Mouse (Mus musculus): ENCODE measurements at regions not wholly inside any gene's neighbourhood (a gene's known extent, or its start where the extent isn't known, plus 50 kb on each side); places are given as distances from the start of the nearest gene placed in this dataset.

GRCm38 (mm10) chr1:185067661-185068060, 68.3 kb upstream of the Mark1 start:
- Histone ChIP-seq H3K4me1 (ENCODE audit: control insufficient read depth in 2 of 2, insufficient read depth in 2 of 2, low read length in 2 of 2, poor library complexity in 1 of 2) (no peaks in the 10 kb centered on the region), H3K9ac (ENCODE audit: insufficient read depth, low read depth, low read length, poor library complexity, severe bottlenecking) (no peak overlapping the region), H3K27ac (ENCODE audit: insufficient read depth, low read depth, low read length, poor library complexity, severe bottlenecking) (no peak overlapping the region), H3K4me3 (ENCODE audit: insufficient read depth in 1 of 2, low read depth in 1 of 2, low read length in 2 of 2, poor library complexity in 1 of 2, severe bottlenecking in 1 of 2) (no peak overlapping the region), H3K9me3 (ENCODE audit: control insufficient read depth, insufficient read depth, low read depth, low read length) (no peaks in the 10 kb centered on the region), H3K36me3 (ENCODE audit: control insufficient read depth, insufficient read depth, low read length, poor library complexity, severe bottlenecking) (no peaks in the 10 kb centered on the region)
- DNase-seq (ENCODE audit: low read depth, low spot score): no peak
- TF ChIP-seq MAFK (IDR thresholded peaks at IDR 0.05; ENCODE audit: insufficient read depth, low read depth, low read length) (no peak), CHD2 (IDR thresholded peaks at IDR 0.05; ENCODE audit: low read depth, low read length) (no peak), ZC3H11A (IDR thresholded peaks at IDR 0.05; ENCODE audit: borderline replicate concordance, low read depth, low read length) (no peak), HCFC1 (IDR thresholded peaks at IDR 0.05; ENCODE audit: borderline replicate concordance, insufficient read depth, low read length) (no peak), ZNF384 (IDR thresholded peaks at IDR 0.05; ENCODE audit: low read depth, low read length) (no peak)
- in situ Hi-C loops (cut with MboI; ENCODE audit: low sequenced_read_pairs in 2 of 2, unreplicated experiment in 2 of 2): no loop called here

GRCm38 (mm10) chr1:185065056-185065455, 65.7 kb upstream of the Mark1 start:
- in situ Hi-C loops (cut with MboI; ENCODE audit: low sequenced_read_pairs in 2 of 2, unreplicated experiment in 2 of 2): no loop called here
- Histone ChIP-seq H3K4me1 (ENCODE audit: control insufficient read depth in 2 of 2, insufficient read depth in 2 of 2, low read length in 2 of 2, poor library complexity in 1 of 2) (no peaks in the 10 kb centered on the region), H3K9me3 (ENCODE audit: control insufficient read depth, insufficient read depth, low read depth, low read length) (no peaks in the 10 kb centered on the region), H3K9ac (ENCODE audit: insufficient read depth, low read depth, low read length, poor library complexity, severe bottlenecking) (no peak overlapping the region), H3K27ac (ENCODE audit: insufficient read depth, low read depth, low read length, poor library complexity, severe bottlenecking) (no peak overlapping the region), H3K36me3 (ENCODE audit: control insufficient read depth, insufficient read depth, low read length, poor library complexity, severe bottlenecking) (no peaks in the 10 kb centered on the region), H3K4me3 (ENCODE audit: insufficient read depth in 1 of 2, low read depth in 1 of 2, low read length in 2 of 2, poor library complexity in 1 of 2, severe bottlenecking in 1 of 2) (no peak overlapping the region)
- no peak for DNase-seq (ENCODE audit: low read depth, low spot score)
- no peak for TF ChIP-seq HCFC1 (IDR thresholded peaks at IDR 0.05; ENCODE audit: borderline replicate concordance, insufficient read depth, low read length)
- no peak for TF ChIP-seq ZNF384 (IDR thresholded peaks at IDR 0.05; ENCODE audit: low read depth, low read length)
- no peak for TF ChIP-seq ZC3H11A (IDR thresholded peaks at IDR 0.05; ENCODE audit: borderline replicate concordance, low read depth, low read length)
- TF ChIP-seq CHD2 (IDR thresholded peaks at IDR 0.05; ENCODE audit: low read depth, low read length): no peak

- no peaks in the 10 kb centered on the region for H3K4me1 ChIP-seq (ENCODE audit: control insufficient read depth in 2 of 2, insufficient read depth in 2 of 2, low read length in 2 of 2, poor library complexity in 1 of 2)
- in situ Hi-C loops (cut with MboI; ENCODE audit: low sequenced_read_pairs in 2 of 2, unreplicated experiment in 2 of 2): no loop called here
- no peak for TF ChIP-seq ZNF384 (IDR thresholded peaks at IDR 0.05; ENCODE audit: low read depth, low read length)
- no peak for TF ChIP-seq CHD2 (IDR thresholded peaks at IDR 0.05; ENCODE audit: low read depth, low read length)
- no peak for TF ChIP-seq HCFC1 (IDR thresholded peaks at IDR 0.05; ENCODE audit: borderline replicate concordance, insufficient read depth, low read length)
- no peak for TF ChIP-seq ZC3H11A (IDR thresholded peaks at IDR 0.05; ENCODE audit: borderline replicate concordance, low read depth, low read length)
- no peak for TF ChIP-seq MAFK (IDR thresholded peaks at IDR 0.05; ENCODE audit: insufficient read depth, low read depth, low read length)
- no peak overlapping the region for H3K4me3 ChIP-seq (ENCODE audit: insufficient read depth in 1 of 2, low read depth in 1 of 2, low read length in 2 of 2, poor library complexity in 1 of 2, severe bottlenecking in 1 of 2)
- H3K27ac ChIP-seq (ENCODE audit: insufficient read depth, low read depth, low read length, poor library complexity, severe bottlenecking): no peak overlapping the region
- no peaks in the 10 kb centered on the region for H3K9me3 ChIP-seq (ENCODE audit: control insufficient read depth, insufficient read depth, low read depth, low read length)
- peak; percentile 22 for DNase-seq (ENCODE audit: low read depth, low spot score)
- H3K36me3 ChIP-seq (ENCODE audit: control insufficient read depth, insufficient read depth, low read length, poor library complexity, severe bottlenecking): no peaks in the 10 kb centered on the region
- no peak overlapping the region for H3K9ac ChIP-seq (ENCODE audit: insufficient read depth, low read depth, low read length, poor library complexity, severe bottlenecking)
These were observed 62.7 kb upstream of the Mark1 start for GRCm38 (mm10) chr1:185062103-185062502.

GRCm38 (mm10) chr1:185057443-185057842, 58.1 kb upstream of the Mark1 start:
- Histone ChIP-seq H3K4me3 (ENCODE audit: insufficient read depth in 1 of 2, low read depth in 1 of 2, low read length in 2 of 2, poor library complexity in 1 of 2, severe bottlenecking in 1 of 2) (no peak overlapping the region), H3K9me3 (ENCODE audit: control insufficient read depth, insufficient read depth, low read depth, low read length) (no peaks in the 10 kb centered on the region), H3K36me3 (ENCODE audit: control insufficient read depth, insufficient read depth, low read length, poor library complexity, severe bottlenecking) (no peaks in the 10 kb centered on the region), H3K4me1 (ENCODE audit: control insufficient read depth in 2 of 2, insufficient read depth in 2 of 2, low read length in 2 of 2, poor library complexity in 1 of 2) (no peaks in the 10 kb centered on the region), H3K9ac (ENCODE audit: insufficient read depth, low read depth, low read length, poor library complexity, severe bottlenecking) (no peak overlapping the region), H3K27ac (ENCODE audit: insufficient read depth, low read depth, low read length, poor library complexity, severe bottlenecking) (no peak overlapping the region)
- no peak for DNase-seq (ENCODE audit: low read depth, low spot score)
- in situ Hi-C loops (cut with MboI; ENCODE audit: low sequenced_read_pairs in 2 of 2, unreplicated experiment in 2 of 2): no loop called here
- TF ChIP-seq MAFK (IDR thresholded peaks at IDR 0.05; ENCODE audit: insufficient read depth, low read depth, low read length) (no peak), CHD2 (IDR thresholded peaks at IDR 0.05; ENCODE audit: low read depth, low read length) (no peak), HCFC1 (IDR thresholded peaks at IDR 0.05; ENCODE audit: borderline replicate concordance, insufficient read depth, low read length) (no peak), ZNF384 (IDR thresholded peaks at IDR 0.05; ENCODE audit: low read depth, low read length) (no peak), ZC3H11A (IDR thresholded peaks at IDR 0.05; ENCODE audit: borderline replicate concordance, low read depth, low read length) (no peak)

GRCm38 (mm10) chr1:185052700-185053099, 53.3 kb upstream of the Mark1 start:
- Histone ChIP-seq H3K9ac (ENCODE audit: insufficient read depth, low read depth, low read length, poor library complexity, severe bottlenecking) (no peak overlapping the region), H3K9me3 (ENCODE audit: control insufficient read depth, insufficient read depth, low read depth, low read length) (no peaks in the 10 kb centered on the region), H3K36me3 (ENCODE audit: control insufficient read depth, insufficient read depth, low read length, poor library complexity, severe bottlenecking) (no peaks in the 10 kb centered on the region), H3K4me1 (ENCODE audit: control insufficient read depth in 2 of 2, insufficient read depth in 2 of 2, low read length in 2 of 2, poor library complexity in 1 of 2) (no peaks in the 10 kb centered on the region), H3K4me3 (ENCODE audit: insufficient read depth in 1 of 2, low read depth in 1 of 2, low read length in 2 of 2, poor library complexity in 1 of 2, severe bottlenecking in 1 of 2) (no peak overlapping the region), H3K27ac (ENCODE audit: insufficient read depth, low read depth, low read length, poor library complexity, severe bottlenecking) (no peak overlapping the region)
- TF ChIP-seq CHD2 (IDR thresholded peaks at IDR 0.05; ENCODE audit: low read depth, low read length): no peak
- no peak for TF ChIP-seq MAFK (IDR thresholded peaks at IDR 0.05; ENCODE audit: insufficient read depth, low read depth, low read length)
- TF ChIP-seq HCFC1 (IDR thresholded peaks at IDR 0.05; ENCODE audit: borderline replicate concordance, insufficient read depth, low read length): no peak
- no peak for TF ChIP-seq ZC3H11A (IDR thresholded peaks at IDR 0.05; ENCODE audit: borderline replicate concordance, low read depth, low read length)
- no peak for TF ChIP-seq ZNF384 (IDR thresholded peaks at IDR 0.05; ENCODE audit: low read depth, low read length)
- no peak for DNase-seq (ENCODE audit: low read depth, low spot score)
- in situ Hi-C loops (cut with MboI; ENCODE audit: low sequenced_read_pairs in 2 of 2, unreplicated experiment in 2 of 2): no loop called here
